ENCODE assay signal across 25 mouse cellular contexts in genomic region chr1:193102556-193102955, GRCm38 (mm10). TPM values are rescaled to one million over a fixed set of nuclear protein-coding genes. Genes with fewer than 3 reads are reported as not detected.
DNase-seq lines count a peak whose midpoint lies in the region; ATAC-seq and TF ChIP-seq lines count a peak whose summit lies in the region.
"Had no signal": no experiment of that assay in that cellular context is flagged by ENCODE, and none has a peak within 500 bp of the region (broad histone marks: within the 10 kb centered on the region; RNA-seq: fewer than 3 reads in every experiment).

No protein-coding gene starts in this region.

- H3K4me2 ChIP-seq in liver, embryonic 11.5 days: no peak overlapping the region
- H3K4me2 ChIP-seq in embryonic facial prominence, embryonic 13.5 days: no peak overlapping the region
- H3K4me2 ChIP-seq: forebrain, embryonic 15.5 days; intestine, embryonic 15.5 days; limb, embryonic 13.5 days; lung, embryonic 14.5 days; midbrain, embryonic 13.5 days had no signal

- no peaks in the 10 kb centered on the region for H3K79me3 ChIP-seq in C2C12 (ENCODE audit: low read depth)

- TF ChIP-seq POLR2A in liver, adult 2 months (IDR thresholded peaks at IDR 0.05; ENCODE audit: extremely low read depth, insufficient read depth, low read length): no peak

- no peaks in the 10 kb centered on the region for H3K9me3 ChIP-seq in liver, embryonic 11.5 days (ENCODE audit: control insufficient read depth, low read length)
- H3K9me3 ChIP-seq in embryonic facial prominence, embryonic 13.5 days: no peaks in the 10 kb centered on the region
- H3K9me3 ChIP-seq: forebrain, embryonic 15.5 days; heart, embryonic 10.5 days; intestine, embryonic 15.5 days; limb, embryonic 13.5 days; megakaryocyte, embryonic 14.5 days; midbrain, embryonic 13.5 days had no signal

- H3K36me3 ChIP-seq in liver, adult 2 months (ENCODE audit: control insufficient read depth, insufficient read depth, low read length): peaks cover 6% of the 10 kb centered on the region
- peaks cover 11% of the 10 kb centered on the region for H3K36me3 ChIP-seq in liver, embryonic 11.5 days (ENCODE audit: control insufficient read depth, insufficient read depth, low read length)
- peaks cover 34% of the 10 kb centered on the region for H3K36me3 ChIP-seq in C2C12 (ENCODE audit: control insufficient read depth, insufficient read depth)
- H3K36me3 ChIP-seq in embryonic facial prominence, embryonic 13.5 days: peaks cover 35% of the 10 kb centered on the region

- peak; percentile 11 for DNase-seq in cerebellum, adult 8-10 months
- DNase-seq in cerebellum, adult 11 months: no peak
- DNase-seq in liver, adult 2 months (ENCODE audit: extremely low read depth, low read depth, low spot score): peak; percentile 32
- no peak for DNase-seq in liver, embryonic 11.5 days (ENCODE audit: low spot score)
- no peak for DNase-seq in kidney, adult 9 months
- DNase-seq: adrenal gland, postnatal 14 days; kidney, adult 8-10 months; kidney, postnatal 14 days; layer of hippocampus, postnatal 36 days; lung, embryonic 14.5 days; right cerebral cortex, postnatal 25 days; spleen, adult 18-20 months; thymus, postnatal 36 days had no signal

- no peak for TF ChIP-seq CTCF in liver, adult 2 months (IDR thresholded peaks at IDR 0.05; ENCODE audit: low read depth, low read length)
- no peak for TF ChIP-seq CTCF in C2C12 (IDR thresholded peaks at IDR 0.05; ENCODE audit: control insufficient read depth, insufficient read depth, insufficient read length)

- H3K79me2 ChIP-seq in liver, adult 2 months (ENCODE audit: control insufficient read depth, insufficient read depth, low read length): no peaks in the 10 kb centered on the region
- H3K79me2 ChIP-seq in C2C12 (ENCODE audit: control insufficient read depth, insufficient read depth): no peaks in the 10 kb centered on the region

- no peak for ATAC-seq in liver, embryonic 11.5 days (replicated peaks; ENCODE audit: low FRiP score)
- ATAC-seq in embryonic facial prominence, embryonic 13.5 days (ENCODE audit: insufficient number of reproducible peaks, insufficient read depth, low FRiP score, low TSS enrichment, low read depth): no peak
- ATAC-seq: activated CD4-positive, CD25-positive, alpha-beta regulatory T cell, adult 4 months; forebrain, embryonic 15.5 days; hindbrain, embryonic 16.5 days; intestine, embryonic 15.5 days; midbrain, embryonic 13.5 days had no signal

- WGBS in liver, adult 2 months: 75% methylated on average over 5 of the region's 5 CpGs
- WGBS in liver, embryonic 11.5 days: 85% methylated on average over 5 of the region's 5 CpGs
- WGBS in embryonic facial prominence, embryonic 13.5 days: 86% methylated on average over 5 of the region's 5 CpGs

- H3K27ac ChIP-seq in liver, adult 2 months (replicated peaks; ENCODE audit: insufficient read depth, low read depth, low read length): no peak overlapping the region
- no peak overlapping the region for H3K27ac ChIP-seq in liver, embryonic 11.5 days (ENCODE audit: low read depth, low read length)
- H3K27ac ChIP-seq in embryonic facial prominence, embryonic 13.5 days: peak overlapping the region; percentile 3; the same call in 1 of the 2 replicates
- H3K27ac ChIP-seq: forebrain, embryonic 15.5 days; heart, embryonic 10.5 days; intestine, embryonic 15.5 days; limb, embryonic 13.5 days; liver, embryonic 14.5 days; midbrain, embryonic 13.5 days had no signal

- H3K27me3 ChIP-seq in liver, adult 2 months (ENCODE audit: control insufficient read depth, insufficient read depth, low read length): no peaks in the 10 kb centered on the region
- no peaks in the 10 kb centered on the region for H3K27me3 ChIP-seq in liver, embryonic 11.5 days (replicated peaks; ENCODE audit: control insufficient read depth, insufficient read depth, low read length)
- H3K27me3 ChIP-seq in C2C12 (ENCODE audit: control insufficient read depth, insufficient read depth, insufficient read length): no peaks in the 10 kb centered on the region
- no peaks in the 10 kb centered on the region for H3K27me3 ChIP-seq in embryonic facial prominence, embryonic 13.5 days
- H3K27me3 ChIP-seq: forebrain, embryonic 15.5 days; intestine, embryonic 15.5 days; limb, embryonic 13.5 days; midbrain, embryonic 13.5 days had no signal

- H3K4me3 ChIP-seq in liver, adult 2 months (ENCODE audit: insufficient read depth, low read depth, low read length): no peak overlapping the region
- no peak overlapping the region for H3K4me3 ChIP-seq in liver, embryonic 11.5 days (ENCODE audit: low read depth, low read length)
- H3K4me3 ChIP-seq in C2C12 (ENCODE audit: insufficient read depth, poor library complexity, severe bottlenecking): no peak overlapping the region
- H3K4me3 ChIP-seq in embryonic facial prominence, embryonic 13.5 days: no peak overlapping the region
- H3K4me3 ChIP-seq: forebrain, embryonic 15.5 days; heart, embryonic 10.5 days; intestine, embryonic 15.5 days; limb, embryonic 13.5 days; megakaryocyte, embryonic 14.5 days; midbrain, embryonic 13.5 days had no signal

- no peaks in the 10 kb centered on the region for H3K4me1 ChIP-seq in liver, adult 2 months (ENCODE audit: control insufficient read depth, insufficient read depth, low read length)
- no peaks in the 10 kb centered on the region for H3K4me1 ChIP-seq in liver, embryonic 11.5 days (replicated peaks; ENCODE audit: control insufficient read depth, insufficient read depth, low read length)
- H3K4me1 ChIP-seq in embryonic facial prominence, embryonic 13.5 days: peaks cover 15% of the 10 kb centered on the region
- H3K4me1 ChIP-seq: forebrain, embryonic 15.5 days; heart, embryonic 10.5 days; intestine, embryonic 15.5 days; limb, embryonic 13.5 days; midbrain, embryonic 13.5 days had no signal

- no peak overlapping the region for H3ac ChIP-seq in C2C12 (ENCODE audit: control insufficient read depth, insufficient read length, low read depth)

- H3K9ac ChIP-seq in liver, adult 2 months (ENCODE audit: low read depth, low read length): no peak overlapping the region
- no peak overlapping the region for H3K9ac ChIP-seq in liver, embryonic 11.5 days (ENCODE audit: low read depth, low read length)
- no peak overlapping the region for H3K9ac ChIP-seq in embryonic facial prominence, embryonic 13.5 days
- H3K9ac ChIP-seq: forebrain, embryonic 15.5 days; intestine, embryonic 15.5 days; limb, embryonic 13.5 days; liver, embryonic 14.5 days; lung, embryonic 14.5 days; midbrain, embryonic 13.5 days had no signal

TF ChIP-seq in C2C12, 6 proteins besides CTCF, POLR2A, EP300 and RAD21:
- TF ChIP-seq USF1 (IDR thresholded peaks at IDR 0.05; ENCODE audit: low read depth) (peak; percentile 3), MYOG (IDR thresholded peaks at IDR 0.05; ENCODE audit: control insufficient read depth, extremely low read depth, insufficient read length) (no peak)

RNA-seq across cellular contexts. Expression of gene Diexf, which starts 27.5 kb away (rescaled TPM):
- 5.2 and 6.2 TPM in 2 replicates for total RNA-seq in liver, adult 2 months (2014; rRNA removed)
- 8.0 and 11.0 TPM in 2 replicates for polyA plus RNA-seq in liver, adult 2 months (2012; rRNA removed)
- polyA plus RNA-seq in liver, embryonic 11.5 days (2014; fragmentation: Nextera tagmentation; extraction: Ambion mirVana): 9.3 and 10.7 TPM in 2 replicates
- 10.6 TPM for polyA plus RNA-seq in C2C12 (2012; fragmentation: generic; extraction: Trizol)
- polyA plus RNA-seq in embryonic facial prominence, embryonic 13.5 days (2015; fragmentation: Nextera tagmentation; extraction: Ambion mirVana): 9.7 and 13.5 TPM in 2 replicates

RNA-seq across cellular contexts. Expression of gene Irf6, which starts 50.4 kb away (rescaled TPM):
- total RNA-seq in liver, adult 2 months (2014; rRNA removed): 33.4 and 38.0 TPM in 2 replicates
- 42.5 and 56.0 TPM in 2 replicates for polyA plus RNA-seq in liver, adult 2 months (2012; rRNA removed)
- polyA plus RNA-seq in liver, embryonic 11.5 days (2014; fragmentation: Nextera tagmentation; extraction: Ambion mirVana): 4.1 and 5.2 TPM in 2 replicates
- 0.08 TPM for polyA plus RNA-seq in C2C12 (2012; fragmentation: generic; extraction: Trizol)
- polyA plus RNA-seq in embryonic facial prominence, embryonic 13.5 days (2015; fragmentation: Nextera tagmentation; extraction: Ambion mirVana): 33.4 and 37.7 TPM in 2 replicates
- total RNA-seq: monocyte, adult 5-6 weeks had no signal

Comparison
In these comparisons a context has a peak if more than half of its experiments do, and no peak if none do; other contexts are left out.
1. DNase-seq: peak in cerebellum, adult 8-10 months (single experiment) and liver, adult 2 months (single experiment); none in cerebellum, adult 11 months (single experiment), liver, embryonic 11.5 days (single experiment) and kidney, adult 9 months (single experiment).